Mouse (Mus musculus): ENCODE data around the gene Cd44.

Cd44 gene

DNA sequence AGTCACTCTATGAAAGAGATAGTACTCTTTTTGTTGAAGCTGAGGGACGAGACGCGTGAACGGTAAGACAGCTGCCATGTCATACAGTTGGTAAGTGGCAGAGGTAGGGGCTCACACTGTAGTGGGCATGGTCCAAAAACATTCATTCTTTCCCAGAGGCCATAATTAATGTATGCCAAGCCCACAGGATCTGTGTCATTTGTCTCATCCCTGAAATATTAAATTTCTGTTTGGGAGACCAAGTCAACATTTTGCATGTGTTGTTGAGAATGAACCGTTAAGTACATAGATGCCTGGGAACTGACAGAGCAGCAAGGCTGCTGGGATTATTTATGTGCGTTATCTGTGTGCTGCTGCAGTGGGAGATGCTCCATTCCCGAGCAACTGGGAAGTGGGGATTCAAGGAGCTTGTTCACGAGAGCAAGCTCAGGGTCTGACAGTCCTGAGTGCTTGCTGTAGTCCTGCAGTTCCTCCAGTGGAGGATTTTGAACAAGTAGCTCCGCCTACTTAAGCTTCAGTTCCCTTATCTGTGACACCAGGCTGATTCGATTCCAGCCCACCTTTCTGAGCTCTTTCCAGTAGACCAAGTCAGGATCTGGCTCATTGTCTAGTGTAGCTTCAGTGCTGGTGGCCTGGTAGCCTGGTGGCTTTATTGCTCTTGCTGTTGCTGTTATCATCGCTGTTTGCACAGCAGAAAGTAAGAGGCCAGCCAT, 12.5 kb upstream of the Cd44 start:
- no peak for DNase-seq (ENCODE audit: low spot score)

GRCm38 (mm10) chr2:102912951-102913350, 11.5 kb upstream of the Cd44 start:
- DNase-seq (ENCODE audit: low spot score), result no peak

DNA sequence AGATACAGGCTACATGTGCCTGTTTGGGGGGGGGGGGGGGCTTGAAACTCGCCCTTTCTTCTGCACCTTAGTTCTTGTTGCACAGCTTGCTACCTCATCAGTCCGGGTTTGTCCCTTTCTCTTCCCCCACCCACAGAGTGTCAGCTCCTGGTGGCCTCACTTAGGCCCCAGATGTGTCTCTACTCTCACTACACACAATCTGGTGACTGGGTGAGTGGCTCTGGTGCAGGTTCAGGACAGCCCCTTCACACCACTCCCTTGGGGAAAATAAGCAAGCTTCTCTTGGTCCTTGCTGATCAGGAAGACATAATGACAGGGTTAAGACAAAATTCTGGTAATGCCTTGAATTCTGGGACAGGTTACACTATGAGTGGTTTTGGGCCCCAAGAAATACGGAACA, 11.0 kb upstream of the Cd44 start:
- no peak for DNase-seq (ENCODE audit: low spot score)

DNA sequence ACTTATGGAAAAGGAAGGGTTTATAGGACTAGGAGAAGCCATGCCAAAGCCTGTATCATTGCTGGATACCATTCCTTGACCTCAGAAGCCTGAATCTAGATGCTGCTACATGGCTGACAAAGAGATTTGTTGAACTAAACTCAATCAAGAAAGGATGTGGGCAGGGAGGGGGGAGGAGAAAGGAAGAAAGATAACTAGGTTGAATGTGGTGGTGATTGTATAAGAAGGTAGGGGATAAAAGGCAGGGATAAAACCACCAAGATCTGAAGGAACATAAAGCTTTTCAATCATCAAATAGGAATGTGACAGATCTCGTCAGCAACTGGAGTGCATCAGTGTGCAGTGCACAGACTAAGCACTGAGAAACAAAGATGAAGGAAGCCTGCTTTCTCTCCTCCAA, 7.9 kb upstream of the Cd44 start:
- DNase-seq (ENCODE audit: low spot score), result no peak

DNA sequence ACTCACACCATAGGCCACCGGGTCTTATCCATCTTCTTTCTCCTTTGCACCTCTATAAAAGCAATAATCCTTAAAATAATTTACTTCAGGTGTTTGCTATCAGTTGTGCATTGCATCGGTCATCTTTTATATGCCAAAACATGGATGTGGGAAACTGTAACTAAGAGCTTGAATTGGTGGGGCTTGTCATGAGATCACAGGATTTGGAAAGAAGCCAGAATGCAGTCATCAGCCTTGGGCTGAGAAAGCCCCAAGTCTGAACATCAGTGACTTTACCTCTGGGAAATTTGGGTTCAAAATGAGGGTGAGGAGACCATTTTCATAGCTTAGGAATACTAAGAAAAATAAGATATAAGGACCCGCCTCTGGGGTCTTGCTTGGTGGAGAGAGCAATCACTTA, 4.1 kb upstream of the Cd44 start:
- no peak for DNase-seq (ENCODE audit: low spot score)

DNA sequence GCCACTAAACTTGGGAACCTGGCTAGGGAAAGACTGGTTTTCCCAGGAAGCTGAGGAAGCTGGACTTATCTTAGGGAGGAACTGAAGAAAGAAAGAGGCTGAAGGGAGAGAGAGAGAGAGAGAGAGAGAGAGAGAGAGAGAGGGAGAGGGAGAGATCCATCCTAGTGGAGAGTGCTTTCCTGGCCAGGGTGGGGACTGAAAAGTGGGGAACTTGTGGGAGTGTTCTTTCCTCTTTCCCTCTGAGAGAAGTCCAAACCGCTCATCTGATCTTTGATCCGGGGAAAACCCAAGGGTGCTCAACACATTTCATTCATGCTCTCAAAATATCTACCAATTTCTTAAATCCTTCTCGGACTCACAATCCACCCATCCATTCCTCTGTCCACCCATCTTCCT, 361 bp upstream of the Cd44 start:
- DNase-seq (ENCODE audit: low spot score), result no peak

DNA sequence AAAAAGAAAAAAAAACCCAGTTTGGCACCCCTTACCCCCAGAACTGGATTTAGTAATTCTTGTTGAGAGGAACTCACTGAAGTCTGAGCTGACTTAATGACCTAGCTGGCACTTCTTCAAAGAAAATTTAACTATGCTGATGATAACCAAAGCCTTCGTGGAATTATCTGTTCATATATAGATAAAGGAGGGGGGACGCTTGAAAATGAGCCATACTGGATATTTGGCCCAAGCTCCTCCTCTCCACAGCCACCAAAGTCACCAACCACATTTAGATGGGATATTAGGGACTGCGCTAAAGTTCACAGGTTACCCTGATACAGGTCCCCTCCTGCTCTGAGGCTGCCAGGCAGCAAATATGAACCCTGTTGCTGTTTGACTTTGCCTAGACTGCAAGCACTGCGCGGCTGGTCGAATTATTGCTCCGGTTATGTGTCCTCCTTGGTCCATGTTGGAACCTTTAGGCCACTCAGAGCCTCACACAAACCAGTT, 1.2 kb downstream of the Cd44 start:
- no peak for DNase-seq (ENCODE audit: low spot score)

DNA sequence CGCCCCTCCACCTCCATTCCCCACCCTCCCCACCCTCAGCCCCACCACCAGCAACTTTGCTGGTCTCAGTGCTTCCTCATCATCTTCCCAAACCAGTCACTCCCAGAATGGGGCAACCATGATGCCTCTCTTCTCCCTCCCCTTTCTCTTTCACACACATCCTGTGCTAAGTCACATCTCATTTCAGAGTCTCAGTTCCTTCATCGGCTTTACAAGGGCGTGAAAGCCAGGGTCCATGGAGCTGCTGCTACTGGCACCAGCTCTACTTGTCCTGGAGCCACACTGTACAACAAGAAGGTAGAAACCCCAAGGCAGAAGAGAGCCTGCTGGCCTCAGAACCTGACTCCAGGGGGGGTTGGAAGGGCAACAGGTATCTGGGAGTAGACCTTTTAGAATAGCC, 2.2 kb downstream of the Cd44 start:
- no peak for DNase-seq (ENCODE audit: low spot score)

DNA sequence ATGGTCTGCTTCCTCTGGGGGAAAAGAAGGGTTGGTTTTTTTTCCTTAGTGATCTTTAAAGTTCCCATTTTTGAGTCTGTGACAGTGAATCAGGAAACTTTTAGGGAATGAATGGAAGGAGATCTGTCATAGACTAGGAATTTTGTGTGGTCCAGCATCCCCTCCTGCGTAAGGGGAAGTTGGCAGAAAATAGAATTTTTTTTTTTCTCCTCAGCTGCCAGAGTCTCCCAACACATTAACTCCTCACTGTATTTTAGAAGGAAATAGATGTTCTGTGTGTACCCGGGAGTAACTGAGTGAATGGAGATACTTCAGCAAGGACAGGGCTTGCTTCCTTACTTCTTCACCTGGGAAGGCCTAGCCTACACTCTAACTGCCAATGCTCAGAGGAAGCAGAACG, 2.9 kb downstream of the Cd44 start:
- no peak for DNase-seq (ENCODE audit: low spot score)

DNA sequence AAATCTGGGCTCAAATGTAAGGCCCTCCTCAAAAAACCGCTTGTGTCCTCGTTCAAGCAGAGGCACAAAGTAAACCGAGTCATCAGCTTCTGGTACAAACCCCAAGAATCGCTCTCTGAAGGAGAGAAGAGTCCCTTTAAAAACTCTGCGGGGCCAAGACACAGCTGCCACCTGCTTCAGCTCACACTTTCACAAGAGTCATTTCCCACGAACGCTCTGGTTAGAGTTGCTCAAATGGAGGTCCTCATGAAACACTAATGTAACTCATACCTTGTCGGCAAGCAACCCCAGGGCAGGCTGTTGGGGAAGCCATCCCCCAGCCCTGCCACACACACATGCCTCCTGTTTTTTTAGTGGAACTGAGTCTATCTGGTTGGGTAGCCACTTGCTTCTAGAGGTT, 5.3 kb downstream of the Cd44 start:
- DNase-seq (ENCODE audit: low spot score), result no peak

- DNase-seq (ENCODE audit: low spot score), result no peak
Observed at GRCm38 (mm10) chr2:102895197-102895596, 6.3 kb downstream of the Cd44 start.

GRCm38 (mm10) chr2:102894785-102895184, 6.7 kb downstream of the Cd44 start:
- DNase-seq (ENCODE audit: low spot score), result no peak

DNA sequence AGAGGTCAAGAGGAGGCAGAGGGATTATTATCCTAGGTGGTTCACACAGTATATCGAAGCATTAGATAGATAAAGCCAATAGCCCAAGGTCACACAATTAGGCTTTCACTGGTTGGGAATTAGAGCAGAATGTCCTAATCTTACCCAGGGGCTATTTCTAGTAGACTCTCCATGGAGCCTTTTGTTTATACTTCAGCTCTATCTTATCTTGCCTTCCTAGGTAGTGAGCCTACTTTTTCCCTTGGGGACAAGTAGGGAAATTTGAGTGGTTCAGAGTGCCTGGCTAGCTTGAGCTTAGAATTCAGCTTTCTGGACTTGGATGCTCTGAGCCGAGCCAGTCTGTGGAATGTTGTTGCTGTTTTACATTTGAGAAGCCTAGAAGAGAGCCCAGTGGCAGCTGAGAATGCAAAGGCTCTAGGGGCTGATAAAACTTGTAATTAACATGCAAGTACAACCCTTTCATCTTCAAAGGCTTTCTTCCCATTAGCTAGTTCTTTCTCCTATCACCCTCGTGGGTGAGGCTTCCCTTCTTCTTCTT, 12.7 kb downstream of the Cd44 start:
- no peak for DNase-seq (ENCODE audit: low spot score)

DNA sequence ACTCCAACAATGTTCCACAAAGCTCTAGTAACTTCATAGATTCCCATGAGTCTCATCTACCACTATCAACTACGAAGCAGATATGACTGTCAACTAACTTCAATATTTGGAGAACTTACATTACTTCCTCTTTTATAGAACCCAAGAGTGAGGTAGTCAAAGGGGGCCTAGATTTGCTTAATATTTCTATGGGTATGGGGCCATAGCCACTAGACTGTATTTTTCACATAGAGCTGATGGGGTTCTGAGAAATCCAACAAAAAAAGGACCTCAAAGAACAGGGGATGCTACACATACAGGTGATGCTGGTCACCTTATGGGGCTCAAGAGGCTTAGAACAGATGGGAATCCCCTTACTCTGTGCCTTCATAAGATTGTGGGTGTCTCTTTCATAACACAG, 14.3 kb downstream of the Cd44 start:
- no peak for DNase-seq (ENCODE audit: low spot score)

DNA sequence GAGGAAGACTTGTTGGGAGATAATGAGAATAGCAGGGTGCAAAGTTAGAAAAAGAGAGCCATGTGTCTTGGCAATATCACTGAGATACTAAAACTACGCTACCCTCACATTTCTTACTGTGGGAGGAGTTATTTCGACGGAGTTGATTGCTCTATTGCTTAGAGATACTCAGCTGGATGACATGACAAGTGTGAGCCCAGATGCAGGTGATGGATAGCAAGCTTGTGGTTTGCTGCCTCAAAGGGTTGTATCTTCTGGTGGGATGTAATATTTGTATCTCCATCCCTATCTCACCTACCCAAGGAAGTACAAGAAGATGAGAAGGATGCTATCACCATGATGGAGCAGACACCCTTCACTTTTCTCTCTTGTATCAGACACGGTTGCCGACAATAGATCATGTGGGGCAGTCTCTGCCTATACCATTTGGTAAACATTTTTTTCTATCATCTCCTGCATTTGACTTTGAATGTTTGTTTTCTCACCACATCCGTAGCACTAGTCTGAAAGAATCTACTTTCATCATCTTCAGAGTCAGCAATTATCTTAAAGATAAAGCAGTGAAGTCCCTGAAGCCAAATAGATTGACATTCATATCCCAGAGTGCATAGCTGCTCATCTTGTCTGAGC, 15.0 kb downstream of the Cd44 start:
- no peak for DNase-seq (ENCODE audit: low spot score)

DNA sequence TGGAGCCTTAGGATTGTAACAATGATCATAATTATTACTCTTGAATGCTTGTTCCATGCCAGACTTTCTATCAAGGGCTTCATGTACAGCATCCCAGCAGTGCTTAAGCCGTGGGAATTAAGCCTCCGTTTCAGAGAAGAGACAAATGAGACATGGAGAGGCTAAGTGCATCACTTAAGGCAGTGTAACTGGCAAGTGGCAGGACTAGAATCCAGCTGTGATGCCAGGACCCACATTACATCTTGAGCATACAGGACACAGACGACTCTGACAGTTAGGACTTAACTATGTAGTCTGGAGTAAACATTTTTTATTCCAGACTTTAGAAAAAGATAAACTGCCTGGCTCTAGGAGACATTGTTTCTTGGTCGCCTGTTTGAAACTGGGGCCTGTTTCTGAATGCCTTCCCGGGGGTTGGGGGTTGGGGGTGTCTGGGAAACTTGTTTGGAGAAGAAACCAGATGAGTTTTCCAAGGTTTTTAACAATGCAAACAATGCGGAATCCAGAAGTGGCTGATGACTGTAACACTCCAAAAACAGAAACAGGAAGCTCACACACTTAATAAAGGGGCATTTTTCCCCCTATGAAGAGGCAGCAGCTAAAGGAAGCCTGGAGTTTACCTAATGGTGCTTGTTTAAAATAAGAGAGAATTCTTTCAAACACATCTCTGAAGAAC, 18.7 kb downstream of the Cd44 start:
- DNase-seq (ENCODE audit: low spot score), result no peak

DNA sequence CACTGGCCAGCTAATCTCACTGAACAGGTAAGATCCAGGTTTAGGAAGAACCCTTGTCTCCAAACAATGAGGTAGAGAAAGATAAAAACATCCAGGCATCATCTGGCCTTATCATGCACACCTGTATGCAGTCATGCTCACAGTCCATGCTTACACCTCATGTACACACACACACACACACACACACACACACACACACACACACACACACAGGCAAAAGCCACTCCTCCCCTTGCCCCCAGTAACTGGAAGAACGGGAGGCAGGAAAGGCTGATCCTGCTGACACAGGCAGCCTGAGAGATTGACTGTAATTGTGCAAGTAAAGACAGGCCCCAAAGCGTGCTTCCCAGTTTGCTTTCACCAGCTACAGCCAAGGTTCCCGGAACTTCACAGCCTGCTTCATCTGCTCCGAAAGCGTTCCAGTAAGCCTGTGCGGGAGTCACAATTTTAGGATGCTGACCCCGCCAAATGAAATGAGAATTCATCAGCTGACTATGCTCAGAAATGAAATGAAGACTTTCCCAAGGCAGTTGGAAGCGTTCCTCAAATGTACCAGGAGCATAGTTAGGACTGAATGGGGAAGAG, 19.4 kb downstream of the Cd44 start:
- DNase-seq (ENCODE audit: low spot score), result no peak

- no peak for DNase-seq (ENCODE audit: low spot score)
Observed at GRCm38 (mm10) chr2:102878513-102878912, 23.0 kb downstream of the Cd44 start.

GRCm38 (mm10) chr2:102877463-102877862, 24.0 kb downstream of the Cd44 start:
- no peak for DNase-seq (ENCODE audit: low spot score)

GRCm38 (mm10) chr2:102876141-102876540, 25.3 kb downstream of the Cd44 start:
- DNase-seq (ENCODE audit: low spot score), result no peak

DNA sequence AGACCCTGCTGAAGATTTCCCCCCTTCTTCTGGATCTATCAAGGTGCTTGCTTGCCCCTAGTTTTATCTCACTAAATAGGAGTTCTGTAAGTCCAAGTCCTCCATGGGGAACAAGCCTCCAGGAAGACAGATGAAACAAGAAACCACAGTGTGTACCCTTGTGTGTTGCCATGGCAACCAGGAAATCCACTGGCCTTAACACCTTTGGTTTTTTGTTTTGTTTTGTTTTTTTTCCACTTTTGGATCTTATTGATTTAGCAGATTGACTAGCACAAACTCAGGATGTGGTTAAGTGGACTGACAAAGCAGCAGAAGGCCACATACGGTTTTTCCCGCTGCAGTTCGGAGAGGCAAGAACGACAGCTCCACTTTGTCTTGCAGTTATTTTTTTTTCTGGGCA, 27.6 kb downstream of the Cd44 start:
- no peak for DNase-seq (ENCODE audit: low spot score)

DNA sequence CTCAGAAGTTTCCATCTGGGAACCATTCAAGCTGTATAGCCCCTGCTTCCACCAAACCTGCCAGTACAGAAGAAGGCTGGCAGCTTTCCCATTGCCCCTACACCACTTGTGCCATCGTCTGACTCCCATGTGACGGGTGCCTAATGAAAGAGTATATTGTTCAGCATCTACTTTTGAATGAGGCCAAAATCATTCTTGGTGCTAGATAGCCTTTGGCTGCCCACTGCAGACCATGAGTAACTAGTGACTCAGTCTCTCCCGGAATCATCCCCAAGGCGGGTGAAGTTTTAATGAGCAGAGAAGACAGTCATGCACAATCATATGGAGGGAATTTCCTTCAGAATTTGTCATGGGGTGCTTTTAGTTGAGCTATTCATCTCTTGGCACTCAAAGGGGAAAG, 28.3 kb downstream of the Cd44 start:
- DNase-seq (ENCODE audit: low spot score), result no peak

- no peak for DNase-seq (ENCODE audit: low spot score)
Observed at GRCm38 (mm10) chr2:102872436-102872835, 29.0 kb downstream of the Cd44 start.

All from layer of hippocampus, adult 11-12 months (tissue).